Mouse (Mus musculus) C2C12 (cell line): Measurements from ENCODE around the gene Plekhm2.

Experiments used
- CTCF ChIP-seq: IDR thresholded peaks from one replicate; pipeline ENCODE4 v1.5.1; 2011; ENCODE audit not compliant: control insufficient read depth, insufficient read depth, insufficient read length
- FOSL1 ChIP-seq: IDR thresholded peaks from one replicate; pipeline ENCODE4 v1.8.0; 2011; ENCODE audit warnings: mild to moderate bottlenecking, low read length; ENCODE audit not compliant: poor library complexity, insufficient read depth, severe bottlenecking
- MAX ChIP-seq: IDR thresholded peaks from one replicate; pipeline ENCODE4 v1.6.1; 2011; ENCODE audit warnings: mild to moderate bottlenecking, control low read depth
- MYOD1 ChIP-seq: IDR thresholded peaks from one replicate; pipeline ENCODE4 v1.6.1; 2011; ENCODE audit warnings: low read depth; ENCODE audit not compliant: control insufficient read depth, insufficient read length
- MYOG ChIP-seq: IDR thresholded peaks from one replicate; pipeline ENCODE4 v1.6.1; 2011; ENCODE audit not compliant: control insufficient read depth, insufficient read length; ENCODE audit errors: extremely low read depth
- USF1 ChIP-seq: IDR thresholded peaks from one replicate; pipeline ENCODE4 v1.6.1; 2011; ENCODE audit warnings: low read depth, mild to moderate bottlenecking, control low read depth, moderate library complexity

DNA sequence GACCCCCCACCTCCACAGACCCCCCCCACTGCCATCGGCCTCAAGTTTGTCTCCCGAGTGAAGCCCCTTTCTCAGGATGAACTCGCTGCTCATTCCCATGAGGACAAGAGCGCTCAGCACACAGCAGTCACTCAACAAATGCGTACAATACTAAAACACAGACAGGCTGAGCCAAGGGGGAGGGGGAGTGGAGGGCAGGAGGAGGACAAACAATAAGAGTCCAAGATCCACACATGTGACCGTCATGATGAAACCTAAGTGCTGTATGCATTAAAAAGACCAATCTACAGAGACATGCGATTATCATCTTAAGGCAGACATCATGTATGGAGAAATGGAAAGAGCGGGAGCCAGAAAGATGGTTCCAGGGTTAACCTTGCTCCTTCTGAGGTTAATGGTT, 7.8 kb downstream of the Plekhm2 start:
- no peak for TF ChIP-seq CTCF
- no peak for TF ChIP-seq MYOD1
- no peak for TF ChIP-seq USF1
- TF ChIP-seq FOSL1: no peak
- TF ChIP-seq MAX: no peak
- TF ChIP-seq MYOG: no peak
